Mouse (Mus musculus) layer of hippocampus, adult 9-11 months (tissue): ENCODE results near the gene Utp18.

Source experiments
- DNase-seq: peaks from one replicate; pipeline ENCODE4 v3.0.0; 2022

Gene Utp18

DNA sequence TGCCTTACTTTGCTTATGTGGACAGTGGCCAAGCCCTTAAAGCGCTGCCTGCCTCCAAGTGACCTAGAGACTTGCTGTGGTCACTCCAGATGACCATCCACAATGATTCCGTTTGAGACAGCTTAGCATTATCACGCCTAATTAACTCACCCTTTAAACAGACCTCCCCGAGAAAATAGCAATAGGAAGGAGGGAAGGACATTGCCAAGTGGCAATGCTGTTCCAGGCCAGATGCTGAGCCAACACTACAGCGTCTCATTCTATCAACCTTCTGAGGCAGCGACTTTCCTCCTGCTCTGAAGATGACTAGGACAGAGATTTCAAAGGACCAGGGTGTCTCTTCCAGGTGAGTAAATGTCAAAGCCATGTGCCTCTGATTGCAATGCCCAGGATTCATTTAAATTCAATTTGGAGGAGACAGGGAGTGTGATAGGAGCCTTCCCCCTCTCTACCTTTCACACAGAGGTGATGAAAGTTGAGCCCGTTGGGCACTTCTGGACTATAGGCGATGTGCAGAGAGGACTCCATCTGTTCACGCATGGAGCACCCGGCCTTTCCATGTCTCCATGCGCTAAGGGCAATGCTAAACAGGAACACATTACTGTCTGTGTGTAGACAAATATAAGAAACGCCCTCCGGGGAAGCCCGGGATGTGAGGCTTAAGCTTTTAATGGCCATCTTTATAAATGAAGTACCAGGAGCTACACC is 56.8 kb downstream of the Utp18 start:
- DNase-seq = no peak

DNA sequence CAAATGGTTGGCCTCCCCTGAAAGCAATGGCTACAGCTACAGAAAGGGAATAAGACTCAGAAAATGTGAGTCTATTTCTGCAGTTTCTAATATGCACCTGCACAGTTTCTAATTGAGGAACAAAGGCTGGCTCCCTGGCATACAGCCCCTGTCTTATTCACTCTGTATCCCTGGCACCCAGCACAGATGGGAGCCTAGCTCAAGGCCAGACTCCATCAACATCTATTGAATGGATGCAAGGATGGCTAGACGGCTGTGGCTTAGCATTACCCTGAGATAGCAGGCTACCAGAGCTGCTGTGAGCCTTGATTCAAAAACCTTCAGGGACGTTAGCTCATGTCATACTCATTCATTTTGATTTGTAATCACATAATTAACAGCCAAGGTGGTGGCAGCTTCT is 63.3 kb downstream of the Utp18 start:
- peak; percentile 13 for DNase-seq

DNA sequence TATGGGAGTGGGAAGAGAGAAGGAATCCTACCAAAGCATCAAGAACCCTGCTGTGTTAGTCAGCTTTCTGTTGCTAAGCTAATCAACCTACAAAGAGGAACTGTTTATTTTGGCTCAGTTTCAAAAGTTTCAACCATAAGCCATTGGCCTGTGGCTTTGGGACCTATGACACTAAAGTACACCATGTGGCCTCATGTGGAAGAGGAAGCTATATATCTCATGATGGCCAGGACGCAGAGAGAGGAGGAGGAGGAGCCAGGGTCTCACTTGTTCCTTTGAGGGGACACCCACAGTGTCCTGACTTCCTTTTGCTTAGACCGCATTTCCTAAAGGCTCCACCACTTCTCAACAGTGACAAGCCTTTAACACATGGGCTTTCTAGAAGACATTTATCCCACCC is 64.0 kb downstream of the Utp18 start:
- DNase-seq = peak; percentile 12

DNA sequence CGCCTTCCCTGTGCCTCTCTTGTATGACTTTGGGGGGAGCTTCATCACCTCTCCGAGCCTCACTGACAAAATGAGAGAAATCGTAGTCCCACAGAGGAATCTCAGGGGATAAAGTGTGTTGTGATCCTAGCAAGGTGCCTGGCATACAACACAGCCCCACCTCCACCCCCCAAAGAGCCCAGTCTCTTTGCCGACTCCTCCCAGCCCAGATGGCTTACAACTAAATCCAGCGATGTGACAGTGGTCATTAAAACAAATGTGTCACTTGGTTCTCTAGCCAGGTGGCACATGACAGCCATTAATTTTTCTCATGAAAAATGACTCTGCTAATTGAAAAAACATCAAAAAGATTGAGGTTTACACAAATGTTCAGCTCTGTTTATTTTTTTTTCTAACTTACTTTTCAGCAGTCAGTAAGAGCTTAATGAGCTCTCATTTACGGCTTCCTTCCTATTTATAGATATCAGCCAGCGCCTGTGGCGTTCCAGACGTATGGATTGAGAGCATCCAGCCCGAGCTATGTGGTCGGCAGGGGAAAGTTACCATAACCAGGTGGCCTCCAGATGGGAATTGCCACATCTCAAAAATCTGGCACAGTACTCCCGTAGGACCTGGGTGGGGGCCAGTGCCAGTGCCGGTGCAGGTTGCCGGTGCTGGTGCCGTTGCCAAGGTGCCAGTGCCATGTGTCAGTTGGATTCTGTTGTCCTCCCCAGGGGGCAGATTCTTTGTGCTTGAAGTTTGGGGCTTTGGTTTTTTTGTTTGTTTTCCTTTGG is 67.4 kb downstream of the Utp18 start:
- peak; percentile 28 for DNase-seq

DNA sequence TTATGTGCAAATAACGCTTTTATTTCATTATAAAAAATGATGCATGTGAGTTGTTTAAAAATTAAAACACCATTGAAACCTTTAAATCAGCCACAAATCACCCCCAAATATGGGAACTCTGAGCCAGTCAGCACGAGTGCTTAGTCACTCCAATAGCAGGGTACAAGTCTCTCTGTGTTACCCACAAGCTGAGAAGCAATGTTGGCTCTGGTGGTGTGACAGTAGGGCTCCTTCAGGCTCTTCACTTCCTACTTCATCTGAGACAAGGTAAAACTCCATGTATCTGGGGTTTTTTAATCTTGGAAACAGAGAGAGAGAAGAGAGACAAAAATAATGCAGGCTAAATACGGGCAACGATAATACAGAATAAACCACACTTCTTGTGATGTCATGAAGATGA is 72.6 kb downstream of the Utp18 start:
- DNase-seq = no peak

DNA sequence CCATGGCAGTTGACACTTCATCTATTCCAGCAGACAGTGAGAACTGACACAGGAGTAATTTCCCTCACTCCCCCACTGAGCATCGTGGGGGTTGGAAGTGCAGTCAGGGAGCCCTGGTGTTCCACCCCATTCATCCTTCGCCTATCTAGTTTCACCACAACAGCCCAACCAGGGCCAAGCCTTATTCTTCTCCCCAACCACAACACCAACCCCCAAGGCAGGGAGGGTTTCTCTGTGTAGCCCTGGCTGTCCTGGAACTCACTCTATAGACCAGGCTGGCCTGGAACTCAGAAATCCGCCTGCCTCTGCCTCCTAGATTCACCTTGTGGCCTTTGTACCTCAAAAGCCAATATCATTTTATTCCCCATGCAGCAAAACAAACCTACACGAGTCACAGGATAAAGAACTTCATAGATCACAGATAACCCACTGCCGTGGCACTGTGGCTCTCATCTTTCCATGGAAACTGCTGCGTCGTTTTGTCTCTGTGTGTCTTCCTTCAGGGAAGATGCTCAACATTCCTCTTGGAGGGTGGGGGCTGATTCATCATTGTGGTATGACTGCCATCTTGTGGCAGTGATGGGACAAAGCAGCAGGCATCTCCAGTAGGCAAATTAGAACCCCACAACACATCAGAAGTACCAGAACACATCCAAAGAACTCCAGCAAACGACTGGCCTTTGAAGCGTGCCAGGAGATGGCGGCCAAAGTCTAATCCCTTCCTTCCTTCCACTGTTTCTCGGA is 73.3 kb downstream of the Utp18 start:
- DNase-seq = peak; percentile 70
